Mouse (Mus musculus) urinary bladder, postnatal 36 days (tissue): ENCODE data around the gene Dll1.

ENCODE experiments used
- DNase-seq, 2 experiments: peaks; one replicate each; pipeline ENCODE4 v3.0.0; 2022; ENCODE audit warnings: low spot score in 2 of 2, mixed read lengths in 1 of 2

The Dll1 gene

DNA sequence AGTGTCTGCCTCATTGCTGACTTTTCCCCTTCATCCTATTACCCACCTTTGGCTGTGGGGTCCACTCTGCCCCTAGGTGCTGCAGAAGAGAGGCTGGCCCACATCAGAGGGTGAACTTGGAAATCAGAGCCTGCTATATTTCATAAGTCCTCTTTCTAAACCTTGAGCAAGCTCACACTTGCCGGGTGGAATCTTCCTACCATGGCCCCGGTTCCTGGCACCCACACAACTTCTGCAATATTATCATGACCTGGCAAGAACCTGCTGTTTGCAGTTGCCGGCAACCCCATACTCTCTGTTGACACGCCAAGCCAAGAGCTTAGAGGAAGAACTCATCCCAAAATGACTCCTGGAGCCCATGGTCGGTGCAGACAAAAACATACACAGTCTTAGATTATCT is 49.6 kb downstream of the Dll1 start:
- peak; percentile 37 to 57 for DNase-seq

DNA sequence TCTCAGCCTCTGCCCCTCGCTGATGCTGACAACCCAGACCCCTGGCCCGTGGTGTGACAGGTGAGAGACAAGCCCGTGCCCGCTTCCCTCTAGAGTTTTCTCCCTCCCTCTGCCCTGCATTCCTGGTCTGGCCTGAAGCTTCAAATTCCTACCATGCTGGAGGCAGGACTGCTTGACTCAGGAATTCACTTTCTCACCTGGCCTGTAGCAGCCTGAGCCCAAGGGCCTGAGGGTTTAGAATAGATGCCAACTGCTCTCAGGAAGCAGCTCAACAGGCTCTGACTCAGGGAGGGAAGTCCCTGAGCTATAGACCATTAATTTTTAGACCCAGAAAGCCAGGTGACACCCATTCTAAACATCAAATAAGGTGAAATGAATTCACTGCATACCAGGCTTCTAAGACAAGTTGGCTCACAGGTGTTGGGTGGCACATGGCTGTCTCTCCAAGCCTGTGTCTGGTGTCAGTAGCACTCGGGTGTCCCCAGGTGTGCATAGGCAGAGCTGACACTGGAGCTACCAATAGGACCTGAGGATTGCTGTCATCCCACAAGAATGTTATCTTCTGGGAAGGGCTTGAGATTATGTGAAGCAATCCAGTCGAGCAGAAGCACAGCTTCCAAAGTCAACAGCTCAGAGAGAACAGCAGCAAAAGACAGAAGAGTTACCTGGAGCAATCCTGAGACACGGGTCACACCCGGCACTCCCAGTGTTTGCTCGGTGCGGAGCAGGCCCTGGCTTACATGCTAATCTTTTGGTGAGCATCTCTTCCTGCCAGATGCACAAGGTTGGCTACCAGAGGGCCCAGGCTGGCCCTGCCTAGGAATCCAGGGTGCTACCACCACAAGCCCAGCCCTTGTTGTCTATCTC is 50.5 kb downstream of the Dll1 start:
- DNase-seq, result peak in 1 of 2 experiments; percentile 8

DNA sequence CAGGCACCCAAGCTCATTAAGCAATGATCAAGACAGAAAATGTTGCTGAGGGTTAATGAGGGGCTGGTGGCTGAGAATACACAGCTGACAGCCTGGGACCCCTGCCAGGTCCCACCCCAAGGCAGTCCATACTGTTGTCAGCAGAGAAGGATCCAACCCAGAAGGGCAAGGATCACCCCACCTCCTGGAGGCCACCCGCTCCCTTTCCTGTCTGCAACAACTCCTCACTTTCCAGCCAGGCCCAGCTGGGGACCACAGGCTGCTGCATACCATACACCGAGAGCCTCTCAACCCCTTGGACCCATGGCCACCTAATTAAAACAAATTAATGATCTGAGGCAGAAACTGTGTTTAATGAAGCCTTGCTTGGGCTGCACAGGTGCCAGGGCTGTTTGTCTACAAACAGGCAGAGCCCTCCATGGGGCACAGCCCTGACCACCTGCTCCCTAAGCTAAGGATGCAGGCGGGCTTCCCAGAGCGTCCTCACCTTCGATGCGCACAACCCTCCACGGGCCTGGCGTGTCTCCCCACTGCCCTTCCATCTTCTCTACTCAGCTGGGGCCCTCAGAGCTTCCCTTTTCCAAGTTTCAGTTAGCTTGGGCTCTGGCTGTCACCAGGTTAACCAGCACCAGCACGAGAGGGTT is 53.4 kb downstream of the Dll1 start:
- DNase-seq, result no peak
